Mouse (Mus musculus): ENCODE results near the gene Mc1r.

- TF ChIP-seq CTCF (IDR thresholded peaks at IDR 0.05; ENCODE audit: control insufficient read depth, insufficient read depth, low read length) (no peak), POLR2A (IDR thresholded peaks at IDR 0.05; ENCODE audit: borderline replicate concordance, control insufficient read depth, low read depth, low read length) (no peak)
Observed at GRCm38 (mm10) chr8:123415967-123416943, 9.3 kb downstream of the Mc1r start.

Measured in bone marrow, adult 2 months (tissue).